Mouse (Mus musculus): Measurements from ENCODE around the gene Pctp.

- TF ChIP-seq GATA1 (IDR thresholded peaks at IDR 0.05; ENCODE audit: borderline replicate concordance, low read length) (no peak), FLI1 (IDR thresholded peaks at IDR 0.05; ENCODE audit: low read length) (no peak)
Observed at GRCm38 (mm10) chr11:90019161-90019560, 16.5 kb upstream of the Pctp start.

All from megakaryocyte, embryonic 14.5 days (primary cell).